Mouse (Mus musculus) spleen, adult 2 months (tissue): ENCODE data around the gene Rtn4r.

Experiments used
- CTCF ChIP-seq: fragments of 200-500 bp; IDR thresholded peaks from 2 replicates; pipeline ENCODE4 v1.5.1; 2011; ENCODE audit warnings: mild to moderate bottlenecking, inconsistent platforms; ENCODE audit not compliant: insufficient read depth, insufficient read length, insufficient replicate concordance; ENCODE audit errors: extremely low read depth
- POLR2A ChIP-seq: fragments of 200-500 bp; IDR thresholded peaks from 2 replicates; pipeline ENCODE4 v1.6.1; 2011; ENCODE audit warnings: low read depth, low read length, inconsistent platforms

GRCm38 (mm10) chr16:18156579-18157350 is 29.3 kb downstream of the Rtn4r start:
- TF ChIP-seq CTCF (no peak), POLR2A (no peak)
